Mouse (Mus musculus) embryo, embryonic 11 days (tissue): ENCODE measurements around the gene Abcb5.
A peak's percentile ranks its signal among the peaks of the same experiment; 100 is the strongest.

ENCODE experiments used
- DNase-seq: peaks from one replicate; pipeline ENCODE4 v3.0.0-alpha.2; 2015

The Abcb5 gene

GRCm38 (mm10) chr12:118847861-118848495, 118.2 kb downstream of the Abcb5 start:
- peak; percentile 58 for DNase-seq

GRCm38 (mm10) chr12:118847381-118847780, 118.8 kb downstream of the Abcb5 start:
- peak; percentile 57 for DNase-seq

GRCm38 (mm10) chr12:118846649-118847321, 119.4 kb downstream of the Abcb5 start:
- DNase-seq, result peak; percentile 89

- peak; percentile 60 for DNase-seq
Measured at GRCm38 (mm10) chr12:118846221-118846620, 120.0 kb downstream of the Abcb5 start, which contains the start of gene Sp8. Gene Sp8 (plus strand): TSS chr12:118846329.

- DNase-seq, result no peak
Measured at GRCm38 (mm10) chr12:118845351-118845750, 120.9 kb downstream of the Abcb5 start.

- DNase-seq, result peak; percentile 9
Measured at GRCm38 (mm10) chr12:118844841-118845240, 121.4 kb downstream of the Abcb5 start.

GRCm38 (mm10) chr12:118844111-118844510, 122.1 kb downstream of the Abcb5 start:
- peak; percentile 14 for DNase-seq

- DNase-seq, result peak; percentile 68
Measured at GRCm38 (mm10) chr12:118842671-118843411, 123.4 kb downstream of the Abcb5 start.

- peak; percentile 18 for DNase-seq
Measured at GRCm38 (mm10) chr12:118841971-118842550, 124.2 kb downstream of the Abcb5 start.

- peak; percentile 41 for DNase-seq
Measured at GRCm38 (mm10) chr12:118841381-118841922, 124.8 kb downstream of the Abcb5 start.

- peak; percentile 77 for DNase-seq
Measured at GRCm38 (mm10) chr12:118840861-118841260, 125.4 kb downstream of the Abcb5 start.

GRCm38 (mm10) chr12:118840301-118840700, 125.9 kb downstream of the Abcb5 start:
- peak; percentile 61 for DNase-seq

GRCm38 (mm10) chr12:118839398-118839797, 126.8 kb downstream of the Abcb5 start:
- peak; percentile 26 for DNase-seq

- peak; percentile 34 for DNase-seq
Measured at GRCm38 (mm10) chr12:118838260-118838659, 128.0 kb downstream of the Abcb5 start.

GRCm38 (mm10) chr12:118837361-118837760, 128.9 kb downstream of the Abcb5 start:
- DNase-seq, result peak; percentile 31

GRCm38 (mm10) chr12:118836411-118837341, 129.5 kb downstream of the Abcb5 start:
- peak; percentile 79 for DNase-seq

GRCm38 (mm10) chr12:118829881-118830280, 136.3 kb downstream of the Abcb5 start:
- peak; percentile 7 for DNase-seq
